Mouse (Mus musculus): ENCODE results near the gene Sept5.

DNA sequence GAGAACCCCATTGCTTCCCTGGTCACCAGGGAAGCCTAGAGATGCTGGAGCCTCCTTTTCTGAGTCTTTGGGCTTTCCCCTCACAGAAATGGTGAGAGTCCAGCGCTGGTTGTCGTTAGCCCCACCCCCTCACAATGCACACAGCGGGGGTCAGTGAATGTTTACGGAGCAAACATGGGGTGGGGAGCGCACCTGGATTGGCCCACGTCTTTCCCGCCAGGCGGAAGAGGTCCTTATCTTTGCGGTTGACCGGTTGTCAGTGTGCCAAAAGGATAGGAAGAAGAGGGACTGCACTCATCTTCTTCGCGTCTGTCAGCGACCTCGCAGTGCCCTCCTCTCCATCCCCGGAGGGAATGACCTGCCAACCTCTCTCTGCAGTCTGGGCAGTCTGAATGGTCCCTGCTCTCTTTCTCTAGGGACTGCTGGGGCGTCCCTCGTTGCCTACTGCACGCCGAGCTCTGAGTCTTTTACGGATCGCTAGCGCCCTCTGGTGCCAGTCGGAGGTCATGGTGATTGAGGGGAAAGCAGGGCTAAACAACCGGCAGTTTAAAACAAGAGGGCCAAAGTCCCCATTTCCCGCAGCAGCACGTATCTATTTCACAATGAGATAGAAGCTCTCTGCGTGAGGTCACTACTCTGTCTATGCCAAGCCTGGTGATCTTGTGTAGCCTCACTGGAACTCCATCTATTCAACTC is 12.2 kb downstream of the Sept5 start:
- TF ChIP-seq POLR2A (IDR thresholded peaks at IDR 0.05; ENCODE audit: control insufficient read depth, low read depth, low read length) (no peak), CTCF (IDR thresholded peaks at IDR 0.05; ENCODE audit: control insufficient read depth, insufficient read depth, insufficient replicate concordance, low read depth, low read length) (peak; percentile 92; the same call in 1 of the 2 replicates)
